Mouse (Mus musculus): ENCODE results near the gene Commd1. TPM values are rescaled to one million over a fixed set of nuclear protein-coding genes. Genes with fewer than 3 reads are reported as not detected.

Commd1 gene
- polyA plus RNA-seq, 1 experiment from 2014 or later, result 332 TPM

DNA sequence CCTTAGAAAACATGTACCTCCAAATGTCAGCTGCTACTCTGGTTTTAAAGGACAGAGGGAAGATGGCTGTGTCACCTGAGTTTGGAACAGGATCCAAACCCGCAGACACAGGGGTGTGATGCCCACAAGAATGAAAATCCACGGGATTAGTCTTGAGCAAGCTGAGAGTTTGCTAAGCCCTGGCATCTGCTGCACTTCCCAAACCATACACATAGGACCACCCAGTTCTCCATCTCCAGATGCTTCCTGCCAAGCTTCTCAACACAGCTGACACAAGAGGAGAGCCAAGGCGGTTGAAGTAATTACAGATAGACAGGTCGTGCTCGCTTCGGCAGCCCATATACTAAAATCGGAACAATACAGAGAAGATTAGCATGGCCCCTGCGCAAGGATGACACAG is 113.6 kb downstream of the Commd1 start:
- no peak for ATAC-seq (ENCODE audit: insufficient number of reproducible peaks, low FRiP score, low TSS enrichment, low read depth)
- H3K36me3 ChIP-seq, result no peaks in the 10 kb centered on the region
- 74% methylated on average over 8 of the region's 8 CpGs for WGBS

DNA sequence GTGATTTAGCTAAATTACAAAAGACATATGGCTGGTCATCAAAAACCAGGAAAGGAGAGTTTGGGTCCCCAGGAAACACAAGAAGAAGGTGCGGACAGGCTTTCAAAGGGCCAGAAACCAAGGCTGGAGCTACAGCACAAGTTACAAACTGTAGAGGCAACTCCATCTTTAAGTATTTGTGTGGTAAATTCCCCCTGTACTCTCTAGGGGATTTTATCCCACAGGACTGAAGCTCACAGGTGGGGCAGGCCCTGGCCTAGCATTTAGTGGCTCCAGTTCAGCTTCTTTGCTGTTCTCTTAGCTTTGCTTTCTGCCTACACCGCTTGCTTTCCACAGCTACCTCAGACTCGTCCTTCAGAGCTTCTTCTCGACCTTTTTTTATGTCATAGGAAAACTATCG is 114.5 kb downstream of the Commd1 start:
- Histone ChIP-seq H3K36me3 (no peaks in the 10 kb centered on the region), H3K4me3 (replicated peaks) (no peak overlapping the region), H3K9me3 (replicated peaks) (no peaks in the 10 kb centered on the region), H3K27me3 (peaks cover 10% of the 10 kb centered on the region), H3K9ac (no peak overlapping the region), H3K27ac (replicated peaks) (no peak overlapping the region), H3K4me2 (replicated peaks) (no peak overlapping the region), H3K4me1 (no peaks in the 10 kb centered on the region)
- WGBS, result 85% methylated on average over 5 of the region's 5 CpGs
- ATAC-seq (ENCODE audit: insufficient number of reproducible peaks, low FRiP score, low TSS enrichment, low read depth), result no peak

More for the DNA sequence above, 113.6 kb downstream of the Commd1 start:
- H3K4me2 ChIP-seq (replicated peaks), result no peak overlapping the region
- no peaks in the 10 kb centered on the region for H3K9me3 ChIP-seq (replicated peaks)
- no peak overlapping the region for H3K27ac ChIP-seq (replicated peaks)
- H3K9ac ChIP-seq, result no peak overlapping the region
- H3K4me1 ChIP-seq, result peaks cover 7% of the 10 kb centered on the region; the same call in 1 of the 2 replicates
- no peak overlapping the region for H3K4me3 ChIP-seq (replicated peaks)
- peaks cover 6% of the 10 kb centered on the region for H3K27me3 ChIP-seq

DNA sequence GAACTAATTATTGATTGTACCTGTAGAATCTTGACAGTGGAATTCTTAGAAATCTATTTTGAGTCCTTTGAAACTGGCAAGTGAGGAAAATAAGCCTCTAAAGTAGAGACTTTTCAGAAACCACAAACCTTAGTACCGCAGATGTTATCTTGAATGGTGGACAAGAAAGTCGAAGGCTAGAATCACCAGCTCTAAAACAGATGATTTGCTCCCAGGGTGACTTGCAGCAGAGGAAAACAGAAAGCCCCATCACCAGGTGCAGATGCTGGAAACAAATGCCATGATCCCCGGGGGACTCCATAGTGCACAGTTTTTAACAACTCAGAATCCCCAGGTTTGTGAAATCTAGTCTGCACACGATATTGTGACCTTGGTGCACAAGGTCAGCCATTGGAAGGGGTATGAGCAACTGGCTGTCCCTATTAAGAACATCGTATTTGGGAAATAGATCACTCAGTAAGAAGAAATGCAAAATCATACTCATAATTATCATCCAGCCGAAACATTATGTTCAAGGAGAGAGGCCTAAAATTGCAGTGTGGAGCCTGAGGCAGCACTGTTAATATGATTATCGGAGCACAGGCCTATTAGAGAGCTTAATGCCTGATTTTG is 116.4 kb downstream of the Commd1 start:
- 70% methylated on average over 7 of the region's 7 CpGs for WGBS
- ATAC-seq (ENCODE audit: insufficient number of reproducible peaks, low FRiP score, low TSS enrichment, low read depth), result no peak
- H3K27me3 ChIP-seq, result peaks cover 10% of the 10 kb centered on the region

DNA sequence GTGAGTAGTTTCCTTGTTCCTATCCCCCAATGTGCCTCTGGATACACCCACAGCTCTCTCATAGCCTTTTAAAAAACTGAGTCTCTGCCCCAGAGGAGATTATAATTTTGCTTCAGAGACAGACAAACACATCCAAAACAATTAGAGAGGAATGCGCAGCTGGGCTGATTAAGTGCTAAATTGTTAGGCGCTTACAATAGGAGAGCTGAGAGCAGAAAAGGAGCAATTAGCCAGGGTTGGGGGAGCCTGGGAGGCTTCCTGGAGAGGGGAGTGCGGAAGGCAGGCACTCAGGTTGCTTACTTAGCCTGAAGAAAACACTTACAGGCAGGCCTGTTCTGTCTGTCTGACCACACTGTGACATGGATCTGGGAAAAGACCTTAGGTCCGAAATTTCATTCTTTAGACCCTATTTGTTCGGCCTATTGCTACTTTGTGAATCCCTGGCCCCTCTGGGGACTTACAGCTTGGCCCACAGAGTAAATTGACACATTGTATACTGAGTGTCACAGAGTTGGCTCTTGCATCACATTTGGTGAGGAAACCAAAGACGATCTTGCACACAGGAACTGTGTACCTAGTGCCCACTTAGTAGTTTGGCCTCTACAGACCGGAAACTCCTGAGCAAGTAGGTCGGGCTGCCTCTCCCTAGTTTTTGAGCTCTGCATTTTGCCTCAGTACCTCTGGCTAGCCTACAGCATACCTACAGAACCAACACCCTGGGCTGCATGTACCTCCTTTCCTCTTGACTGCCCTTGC is 117.7 kb downstream of the Commd1 start:
- no peaks in the 10 kb centered on the region for H3K9me3 ChIP-seq (replicated peaks)
- ATAC-seq (ENCODE audit: insufficient number of reproducible peaks, low FRiP score, low TSS enrichment, low read depth), result no peak
- H3K4me1 ChIP-seq, result peaks cover 12% of the 10 kb centered on the region
- peaks cover 10% of the 10 kb centered on the region for H3K27me3 ChIP-seq
- H3K36me3 ChIP-seq, result no peaks in the 10 kb centered on the region
- no peak overlapping the region for H3K4me2 ChIP-seq (replicated peaks)
- H3K9ac ChIP-seq, result no peak overlapping the region
- H3K27ac ChIP-seq (replicated peaks), result no peak overlapping the region
- no peak overlapping the region for H3K4me3 ChIP-seq (replicated peaks)
- 52% methylated on average over 8 of the region's 8 CpGs for WGBS

More for the DNA sequence above, 116.4 kb downstream of the Commd1 start:
- no peaks in the 10 kb centered on the region for H3K9me3 ChIP-seq (replicated peaks)
- H3K4me1 ChIP-seq, result peaks cover 1% of the 10 kb centered on the region
- no peaks in the 10 kb centered on the region for H3K36me3 ChIP-seq
- H3K4me3 ChIP-seq (replicated peaks), result no peak overlapping the region
- H3K9ac ChIP-seq, result no peak overlapping the region
- no peak overlapping the region for H3K27ac ChIP-seq (replicated peaks)
- H3K4me2 ChIP-seq (replicated peaks), result no peak overlapping the region

DNA sequence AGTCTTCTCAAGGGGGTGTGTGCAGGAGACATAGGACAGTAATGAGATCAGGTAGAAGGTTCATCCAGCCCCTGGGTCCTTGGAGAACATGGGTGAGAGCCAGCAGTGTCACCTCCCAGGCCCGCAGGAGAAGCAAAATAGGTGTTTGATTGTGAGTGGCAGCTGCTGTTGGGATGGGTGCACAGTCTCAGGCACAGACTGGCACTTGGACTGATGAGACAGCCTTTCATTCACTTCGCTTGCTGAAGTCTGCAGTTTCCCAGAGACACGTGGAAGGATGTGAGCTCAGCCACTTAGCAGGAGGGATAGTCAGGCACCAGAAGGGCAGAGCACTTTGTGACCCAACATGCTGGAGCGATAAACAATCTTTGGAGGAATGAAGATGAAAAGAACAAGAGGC is 118.6 kb downstream of the Commd1 start:
- H3K4me1 ChIP-seq, result peaks cover 18% of the 10 kb centered on the region
- H3K27me3 ChIP-seq, result peaks cover 16% of the 10 kb centered on the region
- no peak overlapping the region for H3K9ac ChIP-seq
- H3K36me3 ChIP-seq, result no peaks in the 10 kb centered on the region
- 55% methylated on average over 4 of the region's 4 CpGs for WGBS
- no peak overlapping the region for H3K4me2 ChIP-seq (replicated peaks)
- H3K9me3 ChIP-seq (replicated peaks), result no peaks in the 10 kb centered on the region
- H3K4me3 ChIP-seq (replicated peaks), result no peak overlapping the region
- ATAC-seq (ENCODE audit: insufficient number of reproducible peaks, low FRiP score, low TSS enrichment, low read depth), result no peak
- H3K27ac ChIP-seq (replicated peaks), result no peak overlapping the region

DNA sequence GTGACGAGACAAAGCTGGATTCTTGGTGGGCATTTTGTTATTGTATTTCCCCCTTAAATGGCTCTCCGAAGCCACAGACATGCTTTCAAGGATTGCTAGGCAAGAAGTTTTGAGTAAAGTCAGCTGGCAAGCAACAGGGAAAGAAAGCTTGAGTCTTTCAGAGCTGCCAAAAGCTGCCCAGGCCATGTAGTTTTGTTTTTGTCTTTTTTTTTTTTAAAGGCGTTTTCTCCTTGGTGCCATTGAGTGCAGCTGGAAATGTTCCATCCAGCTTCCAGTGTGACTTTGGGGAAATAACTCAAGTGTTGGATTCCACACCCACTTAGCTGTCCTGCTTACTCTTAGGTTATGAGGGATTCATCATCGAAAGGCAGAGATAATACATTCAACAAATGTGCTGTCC is 120.9 kb downstream of the Commd1 start:
- H3K27me3 ChIP-seq, result peaks cover 33% of the 10 kb centered on the region
- H3K4me2 ChIP-seq (replicated peaks), result 0 out of 2 replicates have a peak overlapping the region, but pooled peaks have one; percentile 95
- no peak overlapping the region for H3K9ac ChIP-seq
- H3K27ac ChIP-seq (replicated peaks), result no peak overlapping the region
- no peak for ATAC-seq (ENCODE audit: insufficient number of reproducible peaks, low FRiP score, low TSS enrichment, low read depth)
- no peaks in the 10 kb centered on the region for H3K36me3 ChIP-seq
- 44% methylated on average over 4 of the region's 4 CpGs for WGBS
- H3K9me3 ChIP-seq (replicated peaks), result no peaks in the 10 kb centered on the region
- H3K4me1 ChIP-seq, result peaks cover 28% of the 10 kb centered on the region
- H3K4me3 ChIP-seq (replicated peaks), result no peak overlapping the region

DNA sequence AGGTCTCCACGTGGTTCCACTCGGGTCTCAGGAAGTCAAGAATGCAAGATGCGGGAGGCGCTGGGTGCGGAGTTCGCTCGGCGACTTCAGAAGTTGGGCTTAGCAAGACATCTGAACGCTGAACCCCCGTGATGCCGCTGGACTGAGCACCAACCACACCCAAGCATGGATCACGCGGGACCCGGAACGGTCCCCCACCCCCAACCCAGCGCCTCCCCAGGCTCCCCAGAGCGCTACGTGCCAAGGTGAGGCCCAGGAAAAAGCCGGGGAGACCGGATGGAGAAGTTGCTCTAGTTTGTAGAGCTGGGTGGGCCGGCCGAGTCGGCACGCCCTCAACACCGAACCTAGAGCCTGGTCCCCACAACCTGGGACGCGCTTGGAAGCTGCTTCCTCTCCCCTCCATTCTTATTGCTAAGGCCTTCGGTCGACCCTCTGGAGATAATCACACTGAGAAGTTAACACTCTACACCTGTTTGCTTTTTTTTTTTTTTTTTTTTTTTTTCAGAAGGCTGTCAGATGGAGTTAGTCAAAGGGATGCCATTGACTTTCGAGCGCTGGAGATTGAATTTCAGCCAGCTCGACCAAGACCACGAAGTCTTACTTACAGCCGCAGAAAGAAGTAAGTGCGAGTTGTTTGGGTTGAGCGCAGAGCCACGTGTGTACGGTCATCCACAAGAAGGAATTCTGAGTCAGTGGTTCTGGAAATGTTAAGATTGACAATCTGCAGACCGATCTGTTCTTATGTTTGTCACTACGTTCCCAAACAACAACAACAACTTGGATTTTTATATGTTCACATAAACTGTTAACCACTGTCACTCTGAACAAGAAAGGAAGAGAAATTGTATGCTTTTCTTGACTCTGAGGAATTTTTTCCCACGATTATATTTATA is 121.6 kb downstream of the Commd1 start, which contains the start of gene B3gnt2:
B3gnt2 (minus strand) TSS at position 627 of the 893 bp plus-strand sequence.
- WGBS, result 2% methylated on average over 41 of the region's 41 CpGs
- Histone ChIP-seq H3K9me3 (replicated peaks) (no peaks in the 10 kb centered on the region), H3K4me3 (replicated peaks) (peak within 1 kb of the TSS; percentile 76), H3K36me3 (no peaks in the 10 kb centered on the region), H3K27ac (replicated peaks) (peak within 1 kb of the TSS; percentile 88), H3K9ac (peak within 1 kb of the TSS; percentile 45; the same call in 1 of the 2 replicates), H3K4me2 (replicated peaks) (peak within 1 kb of the TSS; percentile 95), H3K27me3 (peaks cover 33% of the 10 kb centered on the region), H3K4me1 (peaks cover 28% of the 10 kb centered on the region)
- 0 out of 2 replicates have a peak, but pooled peaks have one; percentile 22 for ATAC-seq (ENCODE audit: insufficient number of reproducible peaks, low FRiP score, low TSS enrichment, low read depth)

DNA sequence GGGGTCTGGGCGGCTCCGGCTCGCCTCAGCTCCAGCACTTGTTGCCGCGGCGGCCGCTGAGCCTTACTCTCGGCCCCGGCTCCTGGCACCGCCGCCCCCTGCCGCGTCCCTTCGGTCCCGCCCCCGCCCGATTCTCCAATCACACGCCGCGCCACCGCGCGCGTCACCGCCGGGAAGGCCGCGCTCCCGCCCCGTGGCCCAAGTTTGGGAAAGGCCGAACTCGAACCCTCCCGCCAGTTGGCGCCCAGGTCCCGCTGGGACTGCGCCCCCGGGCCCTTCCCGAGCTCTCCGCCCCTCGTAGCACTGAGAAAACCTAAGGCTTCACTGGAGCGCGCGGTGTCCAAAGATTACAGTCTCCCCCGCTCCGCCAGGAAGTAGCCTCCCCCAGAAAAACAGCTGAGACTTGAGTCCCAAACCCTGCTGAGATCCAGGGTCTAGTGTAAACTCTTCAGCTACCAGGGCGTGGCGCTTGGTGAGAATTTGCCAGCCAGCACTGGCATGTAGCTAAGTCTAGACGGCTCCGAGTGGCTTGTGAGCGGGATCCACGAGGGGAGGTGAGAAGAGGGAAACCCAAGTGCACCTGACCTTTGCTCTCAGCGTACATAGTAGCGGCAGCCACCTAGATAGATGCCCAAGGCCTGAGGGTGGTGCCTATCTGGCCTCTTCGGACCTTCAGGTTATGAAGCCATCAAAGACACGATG is 122.4 kb downstream of the Commd1 start:
- Histone ChIP-seq H3K4me1 (peaks cover 28% of the 10 kb centered on the region), H3K4me2 (replicated peaks) (peak overlapping the region; percentile 95), H3K4me3 (replicated peaks) (peak overlapping the region; percentile 76), H3K9ac (peak overlapping the region; percentile 55), H3K27me3 (peaks cover 33% of the 10 kb centered on the region), H3K27ac (replicated peaks) (peak overlapping the region; percentile 88), H3K9me3 (replicated peaks) (no peaks in the 10 kb centered on the region), H3K36me3 (no peaks in the 10 kb centered on the region)
- ATAC-seq (ENCODE audit: insufficient number of reproducible peaks, low FRiP score, low TSS enrichment, low read depth), result peak; percentile 92
- WGBS, result under 1% methylated on average over 48 of the region's 55 CpGs

DNA sequence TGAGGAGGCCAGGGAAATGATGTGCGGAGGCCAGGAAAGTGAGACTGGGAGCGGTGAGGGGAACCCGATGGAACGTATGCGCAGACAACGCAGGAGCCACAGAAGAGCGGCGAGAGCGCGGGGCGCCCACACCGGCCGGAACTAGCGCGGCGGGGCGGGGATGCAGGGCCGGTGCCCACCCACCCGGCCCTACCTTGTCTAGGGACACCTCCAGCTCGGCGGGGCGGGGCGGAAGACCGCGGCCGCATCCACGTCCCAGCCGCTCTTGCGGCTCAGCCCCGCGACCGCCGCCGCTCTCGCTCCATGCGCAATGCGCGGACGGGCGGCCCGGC is 122.9 kb downstream of the Commd1 start:
- peak overlapping the region; percentile 55 for H3K9ac ChIP-seq
- H3K4me2 ChIP-seq (replicated peaks), result peak overlapping the region; percentile 95
- H3K27ac ChIP-seq (replicated peaks), result peak overlapping the region; percentile 66
- peak; percentile 68; the same call in 1 of the 2 replicates for ATAC-seq (ENCODE audit: insufficient number of reproducible peaks, low FRiP score, low TSS enrichment, low read depth)
- WGBS, result under 1% methylated on average over 36 of the region's 41 CpGs
- peaks cover 28% of the 10 kb centered on the region for H3K4me1 ChIP-seq
- H3K9me3 ChIP-seq (replicated peaks), result no peaks in the 10 kb centered on the region
- H3K27me3 ChIP-seq, result peaks cover 28% of the 10 kb centered on the region
- H3K4me3 ChIP-seq (replicated peaks), result peak overlapping the region; percentile 76
- no peaks in the 10 kb centered on the region for H3K36me3 ChIP-seq

DNA sequence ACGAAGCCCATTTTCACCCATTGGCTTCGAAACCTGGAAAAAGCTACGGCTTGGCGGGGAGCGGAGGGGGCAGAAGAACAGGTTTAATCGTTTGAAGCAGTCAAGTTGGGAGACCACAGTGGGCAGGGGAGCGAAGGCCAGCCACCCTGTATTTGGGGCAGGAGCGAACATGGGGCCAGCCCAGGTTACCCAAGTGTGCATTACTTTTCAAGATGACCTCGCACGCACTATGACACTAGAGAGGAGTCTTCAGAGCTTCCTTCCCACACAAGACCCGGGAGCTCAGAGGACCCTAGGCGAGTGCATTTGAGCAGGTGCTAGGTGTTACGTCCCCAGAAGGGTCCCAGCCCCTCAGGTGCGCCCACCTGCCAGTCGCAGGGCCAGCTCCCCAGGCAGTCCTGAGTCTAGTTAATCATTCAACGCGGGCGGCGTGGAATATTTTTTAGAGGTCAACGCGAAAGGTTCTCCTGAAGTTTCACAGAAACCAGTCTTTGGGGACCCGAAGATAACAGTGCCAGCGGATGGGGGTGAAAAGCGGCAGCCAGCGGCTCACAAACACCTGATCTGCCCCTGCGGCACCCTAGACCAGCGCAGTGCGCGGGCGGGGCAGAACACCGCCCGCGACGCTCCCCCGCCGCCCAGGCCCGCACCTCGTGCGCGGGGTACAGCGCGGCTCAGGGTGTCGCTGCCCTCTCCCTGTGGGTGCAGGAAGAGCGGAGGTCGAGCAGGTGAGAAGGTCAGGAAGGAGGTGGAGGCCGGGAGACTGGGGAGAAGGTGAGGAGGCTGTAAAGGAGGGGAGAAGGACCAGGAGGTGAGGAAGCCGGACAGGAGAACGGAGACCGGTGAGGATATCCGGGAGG is 123.5 kb downstream of the Commd1 start:
- H3K9ac ChIP-seq, result peak overlapping the region; percentile 55
- H3K36me3 ChIP-seq, result no peaks in the 10 kb centered on the region
- no peaks in the 10 kb centered on the region for H3K9me3 ChIP-seq (replicated peaks)
- peaks cover 28% of the 10 kb centered on the region for H3K27me3 ChIP-seq
- WGBS, result 1% methylated on average over 50 of the region's 50 CpGs
- H3K4me2 ChIP-seq (replicated peaks), result peak overlapping the region; percentile 95
- peak overlapping the region; percentile 76 for H3K4me3 ChIP-seq (replicated peaks)
- ATAC-seq (ENCODE audit: insufficient number of reproducible peaks, low FRiP score, low TSS enrichment, low read depth), result no peak
- peaks cover 28% of the 10 kb centered on the region for H3K4me1 ChIP-seq
- H3K27ac ChIP-seq (replicated peaks), result peak overlapping the region; percentile 66

All from embryonic facial prominence, embryonic 15.5 days (tissue).